Mouse (Mus musculus) thymus, postnatal 14 days (tissue): ENCODE results near the gene Hspa2.

Experiments used
- DNase-seq: peaks from one replicate; pipeline ENCODE4 v3.0.0; 2021

Hspa2 gene

GRCm38 (mm10) chr12:76403886-76404537 is at the start of gene Hspa2:
Gene Hspa2 (plus strand): TSS chr12:76404176.
- peak; percentile 99 for DNase-seq

- no peak for DNase-seq
These were observed 43.1 kb upstream of the Hspa2 start for GRCm38 (mm10) chr12:76360868-76361267.

- no peak for DNase-seq
These were observed 42.3 kb upstream of the Hspa2 start for GRCm38 (mm10) chr12:76361405-76362302.

- peak; percentile 52 for DNase-seq
These were observed 41.7 kb upstream of the Hspa2 start for GRCm38 (mm10) chr12:76362303-76362676.

GRCm38 (mm10) chr12:76366276-76366675 is 37.7 kb upstream of the Hspa2 start:
- no peak for DNase-seq

GRCm38 (mm10) chr12:76367096-76367995 is 36.6 kb upstream of the Hspa2 start:
- peak; percentile 61 for DNase-seq

GRCm38 (mm10) chr12:76368201-76368789 is 35.7 kb upstream of the Hspa2 start:
- DNase-seq: no peak

GRCm38 (mm10) chr12:76368790-76369205 is 35.2 kb upstream of the Hspa2 start:
- no peak for DNase-seq

- DNase-seq: peak; percentile 78
These were observed 34.6 kb upstream of the Hspa2 start, which contains the start of gene Zbtb25 for GRCm38 (mm10) chr12:76369206-76369977. Gene Zbtb25 (minus strand): TSS chr12:76369602.

- DNase-seq: peak; percentile 88
These were observed 33.8 kb upstream of the Hspa2 start, which contains the start of gene Zbtb1 for GRCm38 (mm10) chr12:76369978-76370830. Gene Zbtb1 (plus strand): TSS chr12:76370266.

- DNase-seq: peak; percentile 84
These were observed 33.0 kb upstream of the Hspa2 start for GRCm38 (mm10) chr12:76370831-76371571.

- DNase-seq: no peak
These were observed 31.9 kb upstream of the Hspa2 start for GRCm38 (mm10) chr12:76372046-76372445.

GRCm38 (mm10) chr12:76372881-76373818 is 30.8 kb upstream of the Hspa2 start:
- peak; percentile 62 for DNase-seq

- no peak for DNase-seq
These were observed 30.0 kb upstream of the Hspa2 start for GRCm38 (mm10) chr12:76373991-76374390.

- no peak for DNase-seq
These were observed 29.1 kb upstream of the Hspa2 start for GRCm38 (mm10) chr12:76374911-76375310.

GRCm38 (mm10) chr12:76375506-76375905 is 28.5 kb upstream of the Hspa2 start:
- DNase-seq: no peak

- DNase-seq: peak; percentile 70
These were observed 27.3 kb upstream of the Hspa2 start for GRCm38 (mm10) chr12:76376649-76377048.

GRCm38 (mm10) chr12:76377059-76377458 is 26.9 kb upstream of the Hspa2 start:
- no peak for DNase-seq

GRCm38 (mm10) chr12:76377726-76378125 is 26.2 kb upstream of the Hspa2 start:
- DNase-seq: no peak
